8 mouse cellular contexts compared by ENCODE assay signal in the genomic region with DNA sequence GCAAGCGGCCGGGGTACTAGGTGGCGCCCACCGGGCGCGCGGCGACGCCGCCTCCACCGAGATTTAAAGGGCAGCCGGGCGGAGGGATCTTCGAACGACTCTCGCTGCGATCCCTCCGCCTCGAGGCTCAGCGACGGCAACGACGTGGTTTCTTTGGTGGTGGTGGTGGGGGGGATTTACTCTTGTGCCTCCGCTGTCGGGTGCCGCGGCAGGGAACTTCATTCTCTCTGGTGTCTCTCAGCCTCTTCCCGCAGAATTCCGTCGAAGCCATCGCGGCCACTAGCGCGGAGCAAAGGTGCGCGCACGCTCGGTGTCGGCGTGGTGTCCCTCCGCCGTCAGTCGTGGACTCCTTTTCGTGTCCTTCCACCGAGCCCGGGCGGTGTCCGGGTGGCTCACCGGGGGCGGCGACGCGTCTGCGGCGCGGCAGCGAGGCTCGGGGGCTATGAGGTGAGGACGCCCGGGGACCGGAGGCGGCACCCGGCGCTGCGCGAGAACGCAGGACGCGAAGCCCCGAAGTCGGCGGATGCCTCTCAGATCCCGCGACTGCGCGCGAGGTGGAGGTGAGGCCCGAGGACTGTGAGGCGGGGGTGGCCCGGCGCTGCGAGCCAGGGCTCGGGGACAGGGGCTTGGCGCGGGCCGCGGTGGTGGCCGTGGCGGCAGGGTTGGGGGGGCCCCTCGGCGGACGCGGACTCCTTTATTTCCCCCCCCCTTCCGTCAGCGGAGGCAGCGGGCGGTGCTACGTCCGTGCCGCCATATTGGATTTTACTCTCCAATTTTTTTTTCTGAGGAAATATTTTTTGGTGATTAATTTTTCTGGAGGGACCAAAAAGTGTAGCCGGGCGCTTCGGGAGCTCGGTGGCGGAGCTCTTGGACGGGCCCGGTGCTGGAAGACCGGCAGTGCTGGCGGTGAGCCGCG. TPM values are rescaled to one million over a fixed set of nuclear protein-coding genes. Genes with fewer than 3 reads are reported as not detected.
DNase-seq lines count a peak whose midpoint lies in the region; ATAC-seq and TF ChIP-seq lines count a peak whose summit lies in the region.

No protein-coding gene starts in this region.

- peaks cover 21% of the 10 kb centered on the region for H3K27me3 ChIP-seq in G1E (ENCODE audit: insufficient read depth, low read length)
- no peaks in the 10 kb centered on the region for H3K27me3 ChIP-seq in forebrain, postnatal 0 days (ENCODE audit: insufficient read depth, low read length)
- H3K27me3 ChIP-seq in lung, embryonic 14.5 days (ENCODE audit: insufficient read depth, low read length), result no peaks in the 10 kb centered on the region

- 1% methylated on average over 99 of the region's 111 CpGs for WGBS in forebrain, postnatal 0 days
- under 1% methylated on average over 95 of the region's 111 CpGs for WGBS in lung, embryonic 14.5 days

- H3K9me3 ChIP-seq in G1E (replicated peaks), result no peaks in the 10 kb centered on the region
- no peaks in the 10 kb centered on the region for H3K9me3 ChIP-seq in forebrain, postnatal 0 days (ENCODE audit: low read length)
- H3K9me3 ChIP-seq in lung, embryonic 14.5 days (ENCODE audit: low read depth, low read length), result no peaks in the 10 kb centered on the region

- peak overlapping the region; percentile 99 for H3K9ac ChIP-seq in forebrain, postnatal 0 days
- H3K9ac ChIP-seq in lung, embryonic 14.5 days, result peak overlapping the region; percentile 100

- H3K27ac ChIP-seq in forebrain, postnatal 0 days (ENCODE audit: low read depth, low read length), result peak overlapping the region; percentile 100
- peak overlapping the region; percentile 100 for H3K27ac ChIP-seq in lung, embryonic 14.5 days (ENCODE audit: low read depth)

- H3K4me1 ChIP-seq in G1E (ENCODE audit: insufficient read depth, low read depth, low read length), result peaks cover 22% of the 10 kb centered on the region
- H3K4me1 ChIP-seq in forebrain, postnatal 0 days (ENCODE audit: insufficient read depth), result peaks cover 22% of the 10 kb centered on the region
- peaks cover 10% of the 10 kb centered on the region; the same call in 1 of the 2 replicates for H3K4me1 ChIP-seq in lung, embryonic 14.5 days (ENCODE audit: insufficient read depth)

- H3K36me3 ChIP-seq in G1E (replicated peaks), result peaks cover 15% of the 10 kb centered on the region
- no peaks in the 10 kb centered on the region for H3K36me3 ChIP-seq in forebrain, postnatal 0 days (ENCODE audit: insufficient read depth)
- peaks cover 6% of the 10 kb centered on the region; the same call in 1 of the 2 replicates for H3K36me3 ChIP-seq in lung, embryonic 14.5 days (ENCODE audit: insufficient read depth)

- peak overlapping the region; percentile 92 for H3K4me2 ChIP-seq in forebrain, postnatal 0 days (ENCODE audit: low read depth)
- H3K4me2 ChIP-seq in lung, embryonic 14.5 days, result peak overlapping the region; percentile 92

- ATAC-seq in G1E (ENCODE audit: extremely low read depth, insufficient number of reproducible peaks, low FRiP score, poor library complexity, severe bottlenecking), result no peak
- peak; percentile 65 for ATAC-seq in forebrain, postnatal 0 days
- peak; percentile 68 for ATAC-seq in lung, embryonic 14.5 days (ENCODE audit: insufficient read depth)
- peak; percentile 36 for ATAC-seq in neutrophil, adult 5-6 weeks (ENCODE audit: extremely low read depth, insufficient number of reproducible peaks, low FRiP score, poor library complexity, severe bottlenecking)

- H3K4me3 ChIP-seq in G1E (ENCODE audit: low read depth, low read length), result peak overlapping the region; percentile 92
- peak overlapping the region; percentile 64 for H3K4me3 ChIP-seq in forebrain, postnatal 0 days (ENCODE audit: low read depth, low read length)
- peak overlapping the region; percentile 98 for H3K4me3 ChIP-seq in lung, embryonic 14.5 days (ENCODE audit: low read depth, low read length)

- DNase-seq in G1E (ENCODE audit: low spot score), result peak; percentile 88
- peak; percentile 69 to 91 for DNase-seq in cerebellum, adult 18-20 months
- peak; percentile 98 for DNase-seq in forebrain, postnatal 0 days
- peak; percentile 93 for DNase-seq in heart, postnatal 4 days
- DNase-seq in layer of hippocampus, adult 8-10 months (ENCODE audit: low spot score in 2 of 2), result peak; percentile 73 to 81
- DNase-seq in lung, embryonic 14.5 days, result peak; percentile 97
- peak; percentile 91 for DNase-seq in testis, postnatal 14 days (ENCODE audit: low spot score)

- TF ChIP-seq CTCF in G1E (IDR thresholded peaks at IDR 0.05; ENCODE audit: low read depth, low read length), result no peak
- TF ChIP-seq CTCF in forebrain, postnatal 0 days (IDR thresholded peaks at IDR 0.05; ENCODE audit: low read depth), result no peak
- TF ChIP-seq CTCF in lung, embryonic 14.5 days (IDR thresholded peaks at IDR 0.05; ENCODE audit: low read depth), result no peak

RNA-seq across cellular contexts. Expression of gene Kmt5b, which starts 0.8 kb away (rescaled TPM):
- total RNA-seq in G1E (2014; fragmentation: Nextera tagmentation) (26.0 and 32.4 TPM in 2 replicates), G1E (2017) (29.9 and 36.4 TPM in 2 replicates)
- 5.3 and 6.4 TPM in 2 replicates for polyA plus RNA-seq in G1E (2012)
- 80.7 and 103 TPM in 2 replicates for total RNA-seq in forebrain, postnatal 0 days (2014; rRNA removed)
- polyA plus RNA-seq in forebrain, postnatal 0 days (2015; fragmentation: Nextera tagmentation; extraction: Ambion mirVana), result 24.3 and 38.1 TPM in 2 replicates
- total RNA-seq in heart, postnatal 4 days (2021), result 10 to 100 TPM; 36.7 to 37.7 TPM
- 10 to 100 TPM; 51.5 to 62.6 (median 60.4) TPM for total RNA-seq in layer of hippocampus, adult 8-10 months (2022)
- polyA plus RNA-seq in lung, embryonic 14.5 days (2014; fragmentation: Nextera tagmentation; extraction: Ambion mirVana), result 33.3 and 34.3 TPM in 2 replicates
- 159 and 166 TPM in 2 replicates for total RNA-seq in neutrophil, adult 5-6 weeks (2017)

RNA-seq across cellular contexts. Expression of gene 1810055G02Rik, which starts 59.9 kb away (rescaled TPM):
- total RNA-seq in G1E (2014; fragmentation: Nextera tagmentation), result 20.4 and 22.4 TPM in 2 replicates
- 5.6 and 7.3 TPM in 2 replicates for total RNA-seq in G1E (2017)
- 10.2 and 12.5 TPM in 2 replicates for polyA plus RNA-seq in G1E (2012)
- total RNA-seq in forebrain, postnatal 0 days (2014; rRNA removed), result 33.6 and 37.2 TPM in 2 replicates
- polyA plus RNA-seq in forebrain, postnatal 0 days (2015; fragmentation: Nextera tagmentation; extraction: Ambion mirVana), result 38.4 and 39.0 TPM in 2 replicates
- total RNA-seq in heart, postnatal 4 days (2021), result 10 to 100 TPM; 17.5 to 18.3 TPM
- total RNA-seq in layer of hippocampus, adult 8-10 months (2022), result 10 to 100 TPM; 19.0 to 29.6 (median 24.1) TPM
- polyA plus RNA-seq in lung, embryonic 14.5 days (2014; fragmentation: Nextera tagmentation; extraction: Ambion mirVana), result 40.3 and 40.9 TPM in 2 replicates
- total RNA-seq in neutrophil, adult 5-6 weeks (2017), result 3.1 and 5.1 TPM in 2 replicates
